Mouse (Mus musculus): Measurements from ENCODE around the gene Mllt11. TPM values are rescaled to one million over a fixed set of nuclear protein-coding genes. Genes with fewer than 3 reads are reported as not detected.

Gene Mllt11
- polyA plus RNA-seq, 2 experiments: 16.7 to 38.5 TPM

DNA sequence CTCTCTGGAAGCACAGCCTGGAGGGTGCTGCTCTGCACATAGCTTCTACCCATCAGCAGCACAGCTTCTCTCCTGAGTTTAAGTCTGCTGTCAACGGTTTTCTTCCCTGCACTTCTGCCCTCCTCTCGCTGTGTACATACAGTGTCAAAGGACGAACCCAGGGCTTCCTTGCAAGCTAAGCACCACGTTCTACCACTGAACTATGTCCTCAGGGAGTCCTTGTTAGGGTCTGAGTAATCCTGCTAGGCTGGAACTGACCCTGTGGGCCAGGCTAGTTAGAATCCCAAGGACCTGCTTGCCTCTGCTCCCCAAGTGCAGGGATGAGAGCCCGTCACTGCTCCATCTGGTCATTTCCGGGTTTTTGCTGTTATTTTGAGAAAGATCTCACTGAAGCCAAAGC is 45.1 kb downstream of the Mllt11 start:
- H3K27me3 ChIP-seq (ENCODE audit: control insufficient read depth, insufficient read depth, low read length): no peaks in the 10 kb centered on the region

DNA sequence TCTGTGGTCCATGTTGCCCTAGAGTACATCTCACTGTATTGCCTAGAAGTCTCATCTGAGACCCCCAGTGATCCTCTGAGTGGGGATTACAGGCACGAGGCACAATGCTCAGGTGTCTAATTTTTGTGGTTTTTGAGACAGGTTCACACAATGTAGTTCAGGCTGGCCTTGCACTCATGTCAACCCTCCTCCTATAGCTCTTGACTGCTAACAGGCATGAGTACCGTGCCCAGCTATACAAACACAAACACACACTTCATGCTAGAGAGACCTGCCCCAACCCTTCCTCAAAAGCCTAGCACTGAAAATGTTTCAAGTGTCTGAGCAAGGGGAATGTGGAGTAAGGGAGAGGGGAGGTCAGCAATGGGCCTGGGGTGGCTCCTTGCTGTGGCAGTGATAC is 45.9 kb downstream of the Mllt11 start:
- DNase-seq (ENCODE audit: low spot score) (no peak), ATAC-seq (ENCODE audit: low FRiP score, low read depth) (no peak)
- H3K4me2 ChIP-seq (replicated peaks; ENCODE audit: low read depth, low read length, severe bottlenecking): no peak overlapping the region
- no peak overlapping the region for H3K4me3 ChIP-seq (replicated peaks; ENCODE audit: low read length)
- no peak overlapping the region for H3K27ac ChIP-seq (replicated peaks; ENCODE audit: low read depth, low read length)
- H3K36me3 ChIP-seq (ENCODE audit: control insufficient read depth, insufficient read depth, low read length): peaks cover 73% of the 10 kb centered on the region
- no peaks in the 10 kb centered on the region for H3K9me3 ChIP-seq (ENCODE audit: control insufficient read depth, low read length)
- no peak for TF ChIP-seq POLR2A (IDR thresholded peaks at IDR 0.05; ENCODE audit: borderline replicate concordance, extremely low read depth, insufficient read depth, insufficient read length)
- 95% methylated on average over 2 of the region's 2 CpGs for WGBS
- no peaks in the 10 kb centered on the region for H3K27me3 ChIP-seq (ENCODE audit: control insufficient read depth, insufficient read depth, low read length)
- no peaks in the 10 kb centered on the region for H3K4me1 ChIP-seq (ENCODE audit: control insufficient read depth, insufficient read depth, low read length)
- no peak overlapping the region for H3K9ac ChIP-seq (ENCODE audit: low read depth, low read length, severe bottlenecking)

More for the DNA sequence above, 45.1 kb downstream of the Mllt11 start:
- H3K4me1 ChIP-seq (ENCODE audit: control insufficient read depth, insufficient read depth, low read length): no peaks in the 10 kb centered on the region
- no peak for TF ChIP-seq POLR2A (IDR thresholded peaks at IDR 0.05; ENCODE audit: borderline replicate concordance, extremely low read depth, insufficient read depth, insufficient read length)
- DNase-seq (ENCODE audit: low spot score): no peak
- WGBS: 88% methylated on average over 6 of the region's 6 CpGs
- H3K9ac ChIP-seq (ENCODE audit: low read depth, low read length, severe bottlenecking): no peak overlapping the region
- H3K4me2 ChIP-seq (replicated peaks; ENCODE audit: low read depth, low read length, severe bottlenecking): no peak overlapping the region
- peaks cover 75% of the 10 kb centered on the region for H3K36me3 ChIP-seq (ENCODE audit: control insufficient read depth, insufficient read depth, low read length)
- no peak overlapping the region for H3K27ac ChIP-seq (replicated peaks; ENCODE audit: low read depth, low read length)
- no peak for ATAC-seq (ENCODE audit: low FRiP score, low read depth)
- H3K4me3 ChIP-seq (replicated peaks; ENCODE audit: low read length): no peak overlapping the region
- H3K9me3 ChIP-seq (ENCODE audit: control insufficient read depth, low read length): no peaks in the 10 kb centered on the region

DNA sequence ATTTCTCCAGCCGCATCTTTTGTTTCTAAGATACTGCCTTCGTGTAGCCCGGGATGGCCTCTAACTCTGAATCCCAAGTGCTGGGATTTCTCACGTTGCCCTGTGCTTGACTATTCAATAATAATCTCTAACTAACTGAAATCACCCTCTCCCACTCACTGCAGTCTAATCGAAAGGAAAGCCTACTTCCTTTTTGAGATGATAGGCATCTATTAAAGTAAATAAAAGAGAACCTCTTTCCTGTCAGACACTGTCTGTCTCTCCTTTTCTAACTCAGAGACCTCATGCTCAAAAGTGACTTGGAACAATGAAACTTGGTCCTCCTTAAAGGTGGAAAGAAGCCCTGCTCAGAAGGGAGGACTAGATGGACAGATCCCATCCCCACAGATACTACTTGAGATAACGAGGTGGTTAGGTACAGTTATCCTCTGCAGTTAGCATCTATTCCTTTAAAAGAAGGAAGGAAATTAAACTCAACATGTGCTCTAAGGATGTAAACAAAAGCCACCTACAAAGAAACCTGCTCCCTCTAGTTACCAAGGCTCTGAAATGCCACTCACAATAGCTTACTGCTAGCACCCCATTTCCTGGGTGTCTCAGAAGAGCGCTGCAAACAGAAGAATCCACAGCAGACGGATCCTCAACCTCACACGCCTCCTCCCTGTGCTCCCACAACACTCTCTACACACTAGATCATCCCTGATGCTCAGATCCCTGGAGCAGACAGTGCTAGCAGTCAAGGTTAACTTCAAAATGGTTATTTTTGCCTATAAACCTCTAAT is 47.0 kb downstream of the Mllt11 start:
- 93% methylated on average over 9 of the region's 9 CpGs for WGBS

DNA sequence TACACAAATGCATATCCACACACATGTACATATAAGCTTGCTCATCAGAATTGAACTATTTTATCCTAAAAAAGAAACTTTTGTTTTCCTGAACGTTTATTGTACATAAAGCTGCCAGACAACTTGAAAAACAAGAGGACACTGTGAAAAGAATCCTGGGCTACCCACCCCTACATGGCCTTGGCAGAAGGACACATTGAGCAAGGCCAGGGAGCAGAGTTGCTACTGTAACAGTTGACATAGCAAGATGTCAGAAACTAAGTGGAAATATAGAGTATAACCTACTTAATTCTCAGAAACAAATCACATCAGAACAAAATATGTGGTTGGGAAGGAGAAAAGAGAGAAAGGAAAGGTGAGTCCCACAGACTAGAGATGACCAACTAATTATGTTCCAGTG is 50.1 kb downstream of the Mllt11 start:
- H3K9ac ChIP-seq (ENCODE audit: low read depth, low read length, severe bottlenecking): no peak overlapping the region
- ATAC-seq (ENCODE audit: low FRiP score, low read depth) (no peak), DNase-seq (ENCODE audit: low spot score) (no peak)
- H3K27ac ChIP-seq (replicated peaks; ENCODE audit: low read depth, low read length): no peak overlapping the region
- H3K4me1 ChIP-seq (ENCODE audit: control insufficient read depth, insufficient read depth, low read length): no peaks in the 10 kb centered on the region
- no peak for TF ChIP-seq POLR2A (IDR thresholded peaks at IDR 0.05; ENCODE audit: borderline replicate concordance, extremely low read depth, insufficient read depth, insufficient read length)
- no peaks in the 10 kb centered on the region for H3K27me3 ChIP-seq (ENCODE audit: control insufficient read depth, insufficient read depth, low read length)
- no peaks in the 10 kb centered on the region for H3K9me3 ChIP-seq (ENCODE audit: control insufficient read depth, low read length)
- H3K4me3 ChIP-seq (replicated peaks; ENCODE audit: low read length): no peak overlapping the region
- peaks cover 33% of the 10 kb centered on the region for H3K36me3 ChIP-seq (ENCODE audit: control insufficient read depth, insufficient read depth, low read length)
- WGBS: 69% methylated on average over 1 of the region's 1 CpGs
- H3K4me2 ChIP-seq (replicated peaks; ENCODE audit: low read depth, low read length, severe bottlenecking): no peak overlapping the region

More for the DNA sequence above, 47.0 kb downstream of the Mllt11 start:
- Histone ChIP-seq H3K36me3 (ENCODE audit: control insufficient read depth, insufficient read depth, low read length) (peaks cover 62% of the 10 kb centered on the region), H3K27me3 (ENCODE audit: control insufficient read depth, insufficient read depth, low read length) (no peaks in the 10 kb centered on the region), H3K9ac (ENCODE audit: low read depth, low read length, severe bottlenecking) (no peak overlapping the region), H3K27ac (replicated peaks; ENCODE audit: low read depth, low read length) (no peak overlapping the region), H3K4me3 (replicated peaks; ENCODE audit: low read length) (no peak overlapping the region), H3K9me3 (ENCODE audit: control insufficient read depth, low read length) (no peaks in the 10 kb centered on the region), H3K4me1 (ENCODE audit: control insufficient read depth, insufficient read depth, low read length) (no peaks in the 10 kb centered on the region), H3K4me2 (replicated peaks; ENCODE audit: low read depth, low read length, severe bottlenecking) (no peak overlapping the region)
- ATAC-seq (ENCODE audit: low FRiP score, low read depth): no peak
- DNase-seq (ENCODE audit: low spot score): no peak
- TF ChIP-seq POLR2A (IDR thresholded peaks at IDR 0.05; ENCODE audit: borderline replicate concordance, extremely low read depth, insufficient read depth, insufficient read length): no peak

DNA sequence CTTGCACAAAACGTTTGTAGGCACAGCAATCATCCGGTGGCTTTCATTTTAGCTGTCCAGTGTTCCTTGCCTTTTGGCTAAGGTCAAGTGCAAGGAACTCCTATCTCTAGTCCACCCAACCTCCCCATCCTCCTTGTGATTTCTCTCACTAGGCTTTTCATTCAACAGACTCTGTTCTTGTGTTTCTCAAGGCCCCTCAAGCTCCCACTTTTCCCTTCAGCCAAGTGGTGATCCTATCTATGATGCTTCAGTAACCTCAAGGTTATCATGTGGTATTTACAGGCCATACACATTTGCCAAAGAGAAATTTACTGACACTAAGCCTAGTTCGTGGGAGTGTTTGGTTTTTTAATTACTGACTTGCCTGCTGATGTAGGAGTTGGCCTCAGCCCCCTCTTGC is 52.1 kb downstream of the Mllt11 start:
- DNase-seq (ENCODE audit: low spot score) (no peak), ATAC-seq (ENCODE audit: low FRiP score, low read depth) (no peak)
- H3K27ac ChIP-seq (replicated peaks; ENCODE audit: low read depth, low read length): no peak overlapping the region
- H3K27me3 ChIP-seq (ENCODE audit: control insufficient read depth, insufficient read depth, low read length): no peaks in the 10 kb centered on the region
- H3K4me2 ChIP-seq (replicated peaks; ENCODE audit: low read depth, low read length, severe bottlenecking): no peak overlapping the region
- no peaks in the 10 kb centered on the region for H3K4me1 ChIP-seq (ENCODE audit: control insufficient read depth, insufficient read depth, low read length)
- no peak overlapping the region for H3K9ac ChIP-seq (ENCODE audit: low read depth, low read length, severe bottlenecking)
- H3K36me3 ChIP-seq (ENCODE audit: control insufficient read depth, insufficient read depth, low read length): peaks cover 15% of the 10 kb centered on the region
- 66% methylated on average over 3 of the region's 3 CpGs for WGBS
- no peak overlapping the region for H3K4me3 ChIP-seq (replicated peaks; ENCODE audit: low read length)
- H3K9me3 ChIP-seq (ENCODE audit: control insufficient read depth, low read length): no peaks in the 10 kb centered on the region
- TF ChIP-seq POLR2A (IDR thresholded peaks at IDR 0.05; ENCODE audit: borderline replicate concordance, extremely low read depth, insufficient read depth, insufficient read length): no peak
